Mouse (Mus musculus) liver (tissue): ENCODE data around the gene Ppp2r2d.

Experiments used
- DNase-seq: peaks from one replicate; pipeline ENCODE4 v3.0.0-alpha.2; 2020; ENCODE audit warnings: mixed read lengths

The Ppp2r2d gene

DNA sequence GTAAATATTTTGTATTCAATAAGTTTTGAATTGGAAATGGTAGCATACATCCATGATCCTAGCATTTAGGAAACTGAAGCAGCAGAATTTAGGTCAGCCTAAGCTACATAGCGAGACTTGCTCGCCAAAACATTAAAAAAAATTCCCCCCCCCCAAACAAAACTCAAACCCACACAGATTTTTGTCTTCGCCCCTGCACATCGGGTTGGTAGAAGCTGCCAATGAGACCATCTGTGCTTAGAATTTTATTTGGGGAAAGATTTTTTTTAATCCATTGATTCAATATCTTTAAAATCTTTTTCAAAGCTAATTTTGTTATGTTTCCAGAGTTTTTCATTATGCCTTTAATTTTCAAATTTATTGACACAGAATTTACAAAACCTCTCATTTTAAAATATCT lies 82.6 kb downstream of the Ppp2r2d start:
- no peak for DNase-seq
